Mouse (Mus musculus) heart, postnatal 0 days (tissue): ENCODE results near the gene Adprm.

Experiments used
- CTCF ChIP-seq: IDR thresholded peaks from 2 replicates; pipeline ENCODE4 v1.5.1; 2016; ENCODE audit warnings: antibody characterized with exemption, control low read depth, low read depth
- EP300 ChIP-seq: IDR thresholded peaks from 2 replicates; pipeline ENCODE4 v1.6.1; 2016; ENCODE audit warnings: antibody characterized with exemption, low read depth

GRCm38 (mm10) chr11:67086467-67087164 is 34.2 kb upstream of the Adprm start:
- TF ChIP-seq CTCF (no peak), EP300 (no peak)
